Mouse (Mus musculus) urinary bladder, adult 18-20 months (tissue): ENCODE results near the gene Epo.

ENCODE experiments used
- DNase-seq, 2 experiments: peaks; one replicate each; pipeline ENCODE4 v3.0.0; 2022; ENCODE audit warnings: low spot score in 2 of 2, mixed read lengths in 2 of 2

The Epo gene

GRCm38 (mm10) chr5:137533117-137533827 lies at the start of gene Epo, which contains the start of gene Gnb2:
Gene Epo, minus strand, starts transcription at chr5:137533242.
Gene Gnb2, minus strand, starts transcription at chr5:137533510.
- DNase-seq, result peak; percentile 96 to 97

- no peak for DNase-seq
These were observed 49.7 kb upstream of the Epo start for GRCm38 (mm10) chr5:137582702-137583101.

GRCm38 (mm10) chr5:137580246-137580645 lies 47.2 kb upstream of the Epo start:
- no peak for DNase-seq

GRCm38 (mm10) chr5:137574470-137574901 lies 41.4 kb upstream of the Epo start:
- peak; percentile 16 to 38 for DNase-seq

- no peak for DNase-seq
These were observed 37.9 kb upstream of the Epo start for GRCm38 (mm10) chr5:137570691-137571586.

GRCm38 (mm10) chr5:137570181-137570580 lies 37.1 kb upstream of the Epo start:
- no peak for DNase-seq

GRCm38 (mm10) chr5:137569665-137570064 lies 36.6 kb upstream of the Epo start, which contains the start of gene Tfr2:
Gene Tfr2, plus strand, starts transcription at chr5:137569840.
- DNase-seq, result no peak

GRCm38 (mm10) chr5:137569031-137569430 lies 36.0 kb upstream of the Epo start:
- DNase-seq, result no peak

- no peak for DNase-seq
These were observed 35.3 kb upstream of the Epo start for GRCm38 (mm10) chr5:137568223-137568798.

GRCm38 (mm10) chr5:137566416-137566815 lies 33.4 kb upstream of the Epo start:
- DNase-seq, result no peak

GRCm38 (mm10) chr5:137565744-137566143 lies 32.7 kb upstream of the Epo start:
- DNase-seq, result no peak

GRCm38 (mm10) chr5:137562965-137563364 lies 29.9 kb upstream of the Epo start:
- no peak for DNase-seq

GRCm38 (mm10) chr5:137561556-137561955 lies 28.5 kb upstream of the Epo start:
- DNase-seq, result no peak

GRCm38 (mm10) chr5:137553898-137554297 lies 20.9 kb upstream of the Epo start:
- DNase-seq, result no peak

GRCm38 (mm10) chr5:137553411-137553837 lies 20.4 kb upstream of the Epo start, which contains the start of gene Actl6b:
Gene Actl6b, plus strand, starts transcription at chr5:137553517.
- DNase-seq, result no peak

GRCm38 (mm10) chr5:137553000-137553399 lies 20.0 kb upstream of the Epo start:
- no peak for DNase-seq

GRCm38 (mm10) chr5:137551119-137551518 lies 18.1 kb upstream of the Epo start:
- DNase-seq, result no peak

- no peak for DNase-seq
These were observed 16.8 kb upstream of the Epo start for GRCm38 (mm10) chr5:137549840-137550239.

- no peak for DNase-seq
These were observed 12.6 kb upstream of the Epo start for GRCm38 (mm10) chr5:137545596-137545995.

GRCm38 (mm10) chr5:137544926-137545325 lies 11.9 kb upstream of the Epo start:
- no peak for DNase-seq

GRCm38 (mm10) chr5:137541768-137542540 lies 8.9 kb upstream of the Epo start:
- DNase-seq, result no peak
